Mouse (Mus musculus) cortical plate, adult 2 months (tissue): ENCODE measurements around the gene Olfr51. TPM values are rescaled to one million over a fixed set of nuclear protein-coding genes. Genes with fewer than 3 reads are reported as not detected.
A peak's percentile ranks its signal among the peaks of the same experiment; 100 is the strongest.
"Not testable (repeated sequence)": the region's sequence is repeated elsewhere in the genome, so short reads cannot be mapped to it uniquely, and the experiment has no call there.

Experiments used
- H3K27ac ChIP-seq: fragments of 200-500 bp; 2 replicates; pipeline ENCODE4 v1.5.1; 2012; ENCODE audit warnings: low read length, control low read depth, inconsistent platforms; ENCODE audit not compliant: insufficient read depth
- H3K4me1 ChIP-seq: fragments of 200-500 bp; 2 replicates; pipeline ENCODE4 v1.6.1; 2011; ENCODE audit warnings: low read length; ENCODE audit not compliant: control insufficient read depth, insufficient read depth
- H3K4me3 ChIP-seq: fragments of 200-500 bp; 2 replicates; pipeline ENCODE4 v1.5.1; 2011; ENCODE audit warnings: mild to moderate bottlenecking, low read length, control low read depth; ENCODE audit not compliant: insufficient read depth
- CTCF ChIP-seq: fragments of 200-500 bp; IDR thresholded peaks from 2 replicates; pipeline ENCODE4 v1.5.1; 2011; ENCODE audit warnings: mild to moderate bottlenecking, control low read depth, low read length; ENCODE audit not compliant: insufficient read depth; ENCODE audit errors: extremely low read depth
- POLR2A ChIP-seq: fragments of 200-500 bp; IDR thresholded peaks from 2 replicates; pipeline ENCODE4 v1.6.1; 2011; ENCODE audit warnings: mild to moderate bottlenecking, low read length, control low read depth; ENCODE audit not compliant: insufficient read depth; ENCODE audit errors: extremely low read depth
- polyA plus RNA-seq: library from polyadenylated mRNA; depleted of rRNA; stranded (reverse); fragments of >200 nt; gene quantifications from 2 replicates; pipeline ENCODE4 v1.2.3, GENCODE M21; 2012; rRNA removed

Olfr51 gene
- polyA plus RNA-seq, 1 experiment, result not detected

DNA sequence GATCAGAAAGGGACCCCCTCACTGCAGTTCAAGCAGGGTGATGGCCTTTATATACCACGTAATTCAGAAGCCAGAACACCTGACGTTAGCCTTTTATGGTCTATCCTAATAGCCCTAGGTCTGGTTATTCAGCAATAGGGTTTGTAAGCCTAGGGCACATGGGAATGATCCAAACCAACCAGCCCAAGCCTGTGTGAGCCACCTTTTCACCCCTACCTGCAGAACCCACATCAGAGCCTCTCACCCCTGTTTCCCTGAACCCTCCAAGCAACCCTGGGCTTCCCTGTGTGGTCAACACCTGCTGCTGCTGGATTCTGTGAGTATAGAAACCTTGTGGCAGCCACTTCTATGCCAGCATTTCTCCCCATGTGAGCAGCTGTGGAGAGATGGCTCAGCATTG lies 26.8 kb downstream of the Olfr51 start:
- Histone ChIP-seq H3K27ac (no peak overlapping the region), H3K4me3 (no peak overlapping the region), H3K4me1 (no peaks in the 10 kb centered on the region)
- TF ChIP-seq CTCF, result no peak
- no peak for TF ChIP-seq POLR2A

DNA sequence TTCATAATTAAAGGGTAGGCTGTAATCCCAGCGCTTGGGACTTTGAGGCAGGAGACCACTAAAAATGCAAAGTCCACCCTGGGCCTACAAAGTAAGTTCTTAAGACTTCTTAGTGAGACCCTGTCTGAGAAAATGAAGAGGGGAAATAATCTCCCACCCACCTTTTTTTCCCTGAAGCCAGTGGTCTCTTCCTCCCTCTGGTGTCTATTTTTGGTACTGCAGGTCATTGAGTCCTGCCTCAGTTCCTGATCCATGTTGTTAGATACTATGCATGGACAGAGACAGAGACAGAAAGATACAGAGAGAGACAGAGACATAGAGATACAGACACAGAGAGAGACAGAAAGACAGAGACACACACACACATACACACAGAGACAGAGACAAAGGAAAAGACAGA lies 29.5 kb downstream of the Olfr51 start:
- H3K27ac ChIP-seq, result no peak overlapping the region
- TF ChIP-seq CTCF (peak; percentile 58), POLR2A (no peak)

DNA sequence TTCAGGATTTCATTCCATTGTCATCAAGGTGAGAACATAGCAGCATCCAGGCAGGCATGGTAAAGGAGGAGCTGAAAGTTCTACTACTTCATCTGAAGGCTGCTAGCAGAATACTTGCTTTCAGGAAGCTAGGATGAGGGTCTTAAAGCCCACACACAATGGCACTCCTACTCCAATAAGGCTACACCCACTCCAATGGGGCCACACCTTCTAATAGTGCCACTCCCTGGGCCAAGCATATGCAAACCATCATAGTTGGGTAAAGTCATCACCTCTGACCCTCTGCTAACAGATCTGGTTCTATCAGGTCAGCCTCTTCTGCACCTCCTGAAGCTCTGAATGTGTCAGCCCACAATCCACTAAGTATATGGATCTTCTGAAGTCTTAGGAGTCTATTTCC lies 30.7 kb downstream of the Olfr51 start:
- H3K4me3 ChIP-seq, H3K27ac ChIP-seq, H3K4me1 ChIP-seq: not testable (repeated sequence)

More for the DNA sequence above, 29.5 kb downstream of the Olfr51 start:
- Histone ChIP-seq H3K4me1 (no peaks in the 10 kb centered on the region), H3K4me3 (no peak overlapping the region)

DNA sequence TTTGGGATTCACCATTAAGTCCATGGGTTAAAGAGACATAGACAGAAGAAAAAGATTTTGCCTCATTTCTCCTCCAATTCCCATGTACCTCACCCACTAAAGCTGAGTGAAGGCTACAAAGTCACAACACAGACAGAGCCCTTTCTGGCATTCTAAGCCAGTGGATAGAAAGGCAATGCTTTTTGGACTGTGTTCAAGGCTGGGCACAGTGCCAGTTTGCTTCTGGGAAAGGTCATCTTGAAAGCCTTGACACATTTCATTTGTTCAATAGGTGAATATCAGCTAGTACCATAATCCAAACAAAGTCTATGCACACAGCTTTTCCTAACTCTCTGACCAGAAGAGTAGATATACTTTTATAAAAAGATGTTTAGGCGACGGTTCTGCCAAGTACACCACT lies 32.6 kb downstream of the Olfr51 start:
- TF ChIP-seq POLR2A (no peak), CTCF (no peak)
- Histone ChIP-seq H3K4me1 (no peaks in the 10 kb centered on the region), H3K27ac (no peak overlapping the region), H3K4me3 (no peak overlapping the region)

DNA sequence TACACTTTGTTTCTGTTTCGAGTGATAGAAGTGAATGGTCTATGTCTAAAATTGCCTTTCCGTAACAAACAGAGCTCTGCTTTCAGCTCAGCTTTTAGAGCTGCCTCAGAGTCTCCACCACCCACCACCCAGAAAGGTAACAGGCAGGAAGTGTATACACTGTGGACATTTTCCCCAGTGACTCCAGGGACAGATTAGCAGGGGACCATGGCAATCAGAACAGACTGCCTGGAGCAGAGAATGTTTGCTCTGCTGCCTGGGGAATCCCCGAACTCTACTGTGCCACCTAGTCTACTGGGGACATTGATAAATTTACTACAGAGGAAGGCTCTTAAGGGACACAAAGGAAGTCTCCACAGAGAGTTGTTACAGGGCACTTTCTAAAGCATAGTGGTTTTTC lies 41.4 kb downstream of the Olfr51 start:
- H3K4me1 ChIP-seq, H3K4me3 ChIP-seq, H3K27ac ChIP-seq: not testable (repeated sequence)

DNA sequence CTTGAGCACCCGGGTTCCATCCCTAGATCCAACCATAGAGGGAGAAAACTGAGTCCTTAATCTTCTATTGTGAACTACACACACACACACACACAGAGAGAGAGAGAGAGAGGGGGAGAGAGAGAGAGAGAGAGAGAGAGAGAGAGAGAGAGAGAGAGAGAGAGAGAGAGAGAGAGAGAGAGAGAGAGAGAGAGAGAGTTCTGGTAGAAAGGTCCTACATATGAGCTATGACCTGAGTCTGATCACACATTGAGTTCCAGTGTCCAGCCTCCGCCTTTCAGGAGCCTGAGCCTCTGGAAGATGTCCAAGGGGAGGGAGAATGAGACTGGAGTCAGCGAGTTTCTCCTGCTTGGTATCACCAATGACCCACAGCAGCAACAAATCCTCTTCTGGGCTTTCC lies 44.4 kb downstream of the Olfr51 start, which contains the start of gene Olfr1375:
Olfr1375 (plus strand) TSS at position 301 of the 400 bp plus-strand sequence.
- not testable (repeated sequence) for H3K27ac ChIP-seq, H3K4me1 ChIP-seq, H3K4me3 ChIP-seq

DNA sequence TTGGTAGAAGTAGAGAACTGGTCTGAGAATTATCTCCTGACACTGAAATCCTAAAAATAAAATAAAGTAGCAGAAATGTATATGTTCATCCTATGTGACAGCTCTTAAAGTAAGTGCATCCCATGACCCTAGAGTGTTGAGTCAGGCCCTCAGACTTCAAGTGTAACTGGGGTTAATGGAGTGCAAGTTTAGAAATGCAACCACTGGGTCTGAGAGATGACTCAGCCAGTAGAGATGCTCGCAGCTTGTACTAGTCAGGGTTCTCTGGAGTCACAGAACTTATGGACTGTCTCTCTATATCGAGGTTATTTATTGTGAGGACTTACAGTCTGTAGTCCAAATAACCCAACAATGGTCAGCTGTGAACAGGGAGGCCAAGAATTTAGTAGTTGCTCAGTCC lies 48.3 kb downstream of the Olfr51 start:
- TF ChIP-seq POLR2A, result no peak
- no peak for TF ChIP-seq CTCF
- H3K4me3 ChIP-seq, result no peak overlapping the region
- H3K27ac ChIP-seq, result no peak overlapping the region
- H3K4me1 ChIP-seq, result no peaks in the 10 kb centered on the region

DNA sequence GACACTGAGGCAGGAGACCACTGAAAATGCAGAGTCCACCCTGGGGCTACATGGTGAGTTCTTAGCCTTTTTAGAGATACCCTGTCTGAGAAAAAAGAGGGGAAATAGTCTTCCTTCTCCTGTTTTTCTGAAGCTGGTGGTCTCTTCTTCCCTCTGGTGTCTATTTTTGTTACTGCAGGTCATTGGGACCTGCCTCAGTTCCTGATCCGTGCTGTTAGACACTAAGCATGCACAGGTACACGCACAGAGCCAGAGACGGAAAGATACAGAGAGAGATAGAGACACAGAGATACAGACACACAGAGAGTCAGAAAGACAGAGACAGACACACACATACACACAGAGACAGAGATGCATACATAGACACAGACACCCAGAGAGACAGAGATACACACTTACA lies 49.8 kb downstream of the Olfr51 start:
- TF ChIP-seq CTCF (no peak), POLR2A (no peak)
- no peak overlapping the region for H3K4me3 ChIP-seq
- no peaks in the 10 kb centered on the region for H3K4me1 ChIP-seq
- no peak overlapping the region for H3K27ac ChIP-seq

DNA sequence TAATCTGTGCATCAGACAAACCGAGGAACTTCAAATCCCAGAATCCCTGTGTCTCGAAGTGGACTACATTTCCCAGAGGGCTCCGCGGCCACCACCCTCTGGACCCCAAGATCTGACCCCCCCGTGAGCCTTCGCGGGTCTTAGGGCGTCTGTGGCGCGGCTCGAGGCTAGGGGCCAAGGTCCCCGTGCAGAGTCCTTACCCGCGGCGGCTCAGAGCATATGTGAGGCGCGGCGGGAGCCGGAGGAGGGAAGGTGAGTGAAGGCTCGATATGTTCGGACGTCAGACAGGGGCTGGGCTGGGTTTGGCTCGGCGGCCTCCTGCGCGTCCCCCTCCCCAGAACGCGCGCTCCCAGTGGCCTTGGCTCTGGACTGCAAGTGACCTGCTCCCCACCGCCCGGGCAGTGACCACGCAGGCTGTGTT lies 55.8 kb downstream of the Olfr51 start, which contains the start of gene Zfp354a:
Zfp354a (plus strand) TSS at position 107 of the 421 bp plus-strand sequence.
- Histone ChIP-seq H3K4me1 (peaks cover 6% of the 10 kb centered on the region), H3K27ac (peak within 1 kb of the TSS; percentile 72), H3K4me3 (peak within 1 kb of the TSS; percentile 66)
- TF ChIP-seq CTCF (no peak), POLR2A (peak; percentile 39; the same call in 1 of the 2 replicates)

Other genes with a start within 250 kb of the Olfr51 start
- 16.4 and 18.8 TPM in 2 replicates for gene Zfp354c, start 175.9 kb upstream of the Olfr51 start, polyA plus RNA-seq
- gene Zfp879, start 162.0 kb upstream of the Olfr51 start, polyA plus RNA-seq, result 1.6 TPM in 2 replicates
- not detected in 2 replicates for gene Grm6, start 152.9 kb upstream of the Olfr51 start, polyA plus RNA-seq
- gene Zfp454, start 115.9 kb upstream of the Olfr51 start, polyA plus RNA-seq, result 5.1 and 5.6 TPM in 2 replicates
- gene Zfp2, start 87.4 kb upstream of the Olfr51 start, polyA plus RNA-seq, result 16.7 and 17.5 TPM in 2 replicates
- gene Zfp354b, start 72.0 kb upstream of the Olfr51 start, polyA plus RNA-seq, result 2.7 and 3.3 TPM in 2 replicates
- not detected in 2 replicates for gene 4933414I15Rik, start 59.8 kb upstream of the Olfr51 start, polyA plus RNA-seq
- gene Prop1, start 49.8 kb upstream of the Olfr51 start, polyA plus RNA-seq, result not detected in 2 replicates
- not detected in 2 replicates for gene Olfr1378, start 37.1 kb upstream of the Olfr51 start, polyA plus RNA-seq
- not detected in 2 replicates for gene Olfr1377, start 21.6 kb upstream of the Olfr51 start, polyA plus RNA-seq
- not detected in 2 replicates for gene Olfr54, start 10.6 kb downstream of the Olfr51 start, polyA plus RNA-seq
- not detected in 2 replicates for gene Olfr1375, start 44.5 kb downstream of the Olfr51 start, polyA plus RNA-seq
- gene Zfp354a, start 55.7 kb downstream of the Olfr51 start, polyA plus RNA-seq, result 10.0 and 10.2 TPM in 2 replicates
- not detected in 2 replicates for gene Gm12569, start 216.9 kb downstream of the Olfr51 start, polyA plus RNA-seq